Mouse (Mus musculus) G1E (cell line): ENCODE measurements at regions not wholly inside any gene's neighbourhood (a gene's known extent, or its start where the extent isn't known, plus 50 kb on each side); places are given as distances from the start of the nearest gene placed in this dataset.

Source experiments
- ATAC-seq: 2 replicates; pipeline ENCODE4 v1.8.0; 2016; ENCODE audit warnings: mild to moderate bottlenecking; ENCODE audit not compliant: insufficient number of reproducible peaks, poor library complexity, low FRiP score, severe bottlenecking; ENCODE audit errors: extremely low read depth
- DNase-seq: peaks from one replicate; pipeline ENCODE4 v3.0.0; 2012; ENCODE audit warnings: low spot score
- H3K27me3 ChIP-seq: 2 replicates; pipeline ENCODE4 v1.6.1; 2012; ENCODE audit warnings: mild to moderate bottlenecking, low read length, inconsistent platforms; ENCODE audit not compliant: insufficient read depth
- H3K36me3 ChIP-seq: replicated peaks from 2 replicates; pipeline ENCODE3; 2012; ENCODE audit warnings: mild to moderate bottlenecking, inconsistent platforms
- H3K4me1 ChIP-seq: 2 replicates; pipeline ENCODE4 v1.6.1; 2012; ENCODE audit warnings: low read depth, low read length, inconsistent platforms, mixed read lengths; ENCODE audit not compliant: insufficient read depth
- H3K4me3 ChIP-seq: 2 replicates; pipeline ENCODE4 v1.5.1; 2012; ENCODE audit warnings: low read depth, mild to moderate bottlenecking, inconsistent platforms, low read length, moderate library complexity, mixed read lengths
- H3K9me3 ChIP-seq: replicated peaks from 2 replicates; pipeline ENCODE4 v1.6.1; 2012; ENCODE audit warnings: inconsistent platforms
- CTCF ChIP-seq: IDR thresholded peaks from 2 replicates; pipeline ENCODE4 v1.5.1; 2012; ENCODE audit warnings: low read depth, low read length, inconsistent platforms, mixed read lengths
- GATA1 ChIP-seq: IDR thresholded peaks from 2 replicates; pipeline ENCODE4 v1.6.1; 2012; ENCODE audit warnings: borderline replicate concordance, low read length, inconsistent platforms, mixed read lengths
- GATA2 ChIP-seq: IDR thresholded peaks from 2 replicates; pipeline ENCODE4 v1.6.1; 2012; ENCODE audit warnings: low read depth, low read length, inconsistent platforms, borderline replicate concordance
- POLR2AphosphoS5 ChIP-seq: IDR thresholded peaks from 2 replicates; pipeline ENCODE4 v1.6.1; 2012; ENCODE audit warnings: low read depth, low read length, inconsistent platforms; ENCODE audit not compliant: insufficient replicate concordance
- TAL1 ChIP-seq: conservative IDR thresholded peaks from 2 replicates; pipeline ENCODE4 v1.6.1; 2012; ENCODE audit warnings: low read depth, low read length, inconsistent platforms, mixed read lengths

GRCm38 (mm10) chr10:67819534-67819933 is 92.9 kb downstream of the Zfp365 start:
- Histone ChIP-seq H3K4me3 (no peak overlapping the region), H3K4me1 (no peaks in the 10 kb centered on the region), H3K36me3 (no peaks in the 10 kb centered on the region), H3K9me3 (peaks cover 20% of the 10 kb centered on the region), H3K27me3 (no peaks in the 10 kb centered on the region)
- ATAC-seq: no peak
- TF ChIP-seq CTCF: no peak
- no peak for TF ChIP-seq POLR2AphosphoS5
- no peak for DNase-seq

GRCm38 (mm10) chr10:67813901-67814300 is 98.6 kb downstream of the Zfp365 start:
- Histone ChIP-seq H3K9me3 (peaks cover 21% of the 10 kb centered on the region), H3K4me3 (no peak overlapping the region), H3K27me3 (no peaks in the 10 kb centered on the region), H3K36me3 (no peaks in the 10 kb centered on the region), H3K4me1 (no peaks in the 10 kb centered on the region)
- DNase-seq (no peak), ATAC-seq (no peak)
- TF ChIP-seq GATA2 (no peak), TAL1 (no peak), POLR2AphosphoS5 (no peak)

- DNase-seq (no peak), ATAC-seq (no peak)
- peaks cover 59% of the 10 kb centered on the region for H3K9me3 ChIP-seq
- H3K4me3 ChIP-seq: no peak overlapping the region
- TF ChIP-seq GATA1: no peak
- TF ChIP-seq POLR2AphosphoS5: no peak
- no peak for TF ChIP-seq TAL1
- TF ChIP-seq GATA2: no peak
- no peak for TF ChIP-seq CTCF
- no peaks in the 10 kb centered on the region for H3K4me1 ChIP-seq
- no peaks in the 10 kb centered on the region for H3K36me3 ChIP-seq
- H3K27me3 ChIP-seq: no peaks in the 10 kb centered on the region
These were observed 107.3 kb downstream of the Zfp365 start for GRCm38 (mm10) chr10:67805131-67805530.

DNA sequence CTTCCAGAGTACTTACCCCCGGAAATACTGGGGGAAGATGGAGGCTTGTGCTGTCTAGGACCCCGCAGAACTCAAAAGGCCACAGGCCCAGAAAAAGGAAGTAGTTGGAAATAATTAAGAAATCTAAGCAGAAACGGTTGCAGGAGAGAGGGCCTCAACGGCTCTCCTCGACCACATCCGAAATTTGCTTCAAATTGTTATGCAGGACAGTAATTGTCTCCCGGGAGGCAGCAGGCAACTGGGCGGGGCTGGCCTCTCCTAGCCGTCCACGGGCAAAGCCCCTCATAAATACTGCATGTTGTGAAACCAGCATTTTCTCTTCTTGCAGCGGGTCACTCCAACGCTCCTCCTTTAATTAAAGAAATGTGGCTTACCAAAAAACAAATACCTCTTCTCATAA is 107.8 kb downstream of the Zfp365 start:
- ATAC-seq: no peak
- TF ChIP-seq GATA1 (no peak), GATA2 (no peak), CTCF (no peak), POLR2AphosphoS5 (no peak), TAL1 (no peak)
- peaks cover 56% of the 10 kb centered on the region for H3K9me3 ChIP-seq
- no peak for DNase-seq
- H3K4me3 ChIP-seq: no peak overlapping the region
- no peaks in the 10 kb centered on the region for H3K4me1 ChIP-seq
- H3K27me3 ChIP-seq: no peaks in the 10 kb centered on the region
- no peaks in the 10 kb centered on the region for H3K36me3 ChIP-seq

DNA sequence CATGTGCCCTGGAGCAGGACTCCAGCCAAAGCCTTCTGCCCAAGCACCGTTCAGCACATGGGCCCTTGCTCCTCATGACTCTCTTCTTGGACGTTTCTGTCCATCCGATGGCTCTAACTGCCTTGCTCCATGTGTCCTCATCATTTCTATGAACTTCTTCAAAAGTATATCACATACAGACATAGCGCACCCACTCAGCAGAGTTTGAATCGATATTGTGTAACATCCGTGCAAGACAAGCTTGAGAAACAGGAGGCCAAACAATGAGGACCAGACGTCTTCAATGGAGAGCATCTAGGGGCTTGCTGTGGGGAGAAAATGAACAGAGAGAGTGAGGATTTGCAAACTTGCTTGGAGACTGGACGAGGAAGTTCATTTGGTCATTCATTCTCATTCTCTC is 110.3 kb downstream of the Zfp365 start:
- peaks cover 57% of the 10 kb centered on the region for H3K9me3 ChIP-seq
- DNase-seq (no peak), ATAC-seq (no peak)
- H3K4me1 ChIP-seq: no peaks in the 10 kb centered on the region
- no peaks in the 10 kb centered on the region for H3K27me3 ChIP-seq
- no peaks in the 10 kb centered on the region for H3K36me3 ChIP-seq
- TF ChIP-seq GATA1 (no peak), TAL1 (no peak), CTCF (no peak), POLR2AphosphoS5 (no peak), GATA2 (no peak)
- no peak overlapping the region for H3K4me3 ChIP-seq

DNA sequence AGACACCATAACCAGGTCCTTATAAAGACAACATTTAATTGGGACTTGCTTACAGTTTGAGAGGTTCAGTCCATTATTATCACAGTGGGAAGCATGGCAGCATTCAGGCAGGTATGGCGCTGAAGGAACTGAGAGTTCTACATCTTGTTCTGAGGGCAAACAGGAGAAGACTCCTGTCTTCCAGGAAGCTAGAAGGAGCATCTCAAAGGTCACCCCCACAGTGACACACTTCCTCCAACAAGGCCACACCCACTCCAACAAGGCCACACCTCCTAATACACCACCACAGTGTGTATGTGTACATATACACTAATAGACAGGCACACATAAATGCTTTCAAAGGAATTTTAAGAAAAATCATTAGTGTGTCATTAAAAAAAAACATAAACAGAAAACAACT is 110.8 kb downstream of the Zfp365 start:
- peaks cover 56% of the 10 kb centered on the region for H3K9me3 ChIP-seq
- no peak for ATAC-seq
- no peak for DNase-seq
- TF ChIP-seq TAL1 (no peak), POLR2AphosphoS5 (no peak), GATA1 (no peak), CTCF (no peak), GATA2 (no peak)
- H3K27me3 ChIP-seq: no peaks in the 10 kb centered on the region
- no peaks in the 10 kb centered on the region for H3K4me1 ChIP-seq
- no peaks in the 10 kb centered on the region for H3K36me3 ChIP-seq
- no peak overlapping the region for H3K4me3 ChIP-seq

DNA sequence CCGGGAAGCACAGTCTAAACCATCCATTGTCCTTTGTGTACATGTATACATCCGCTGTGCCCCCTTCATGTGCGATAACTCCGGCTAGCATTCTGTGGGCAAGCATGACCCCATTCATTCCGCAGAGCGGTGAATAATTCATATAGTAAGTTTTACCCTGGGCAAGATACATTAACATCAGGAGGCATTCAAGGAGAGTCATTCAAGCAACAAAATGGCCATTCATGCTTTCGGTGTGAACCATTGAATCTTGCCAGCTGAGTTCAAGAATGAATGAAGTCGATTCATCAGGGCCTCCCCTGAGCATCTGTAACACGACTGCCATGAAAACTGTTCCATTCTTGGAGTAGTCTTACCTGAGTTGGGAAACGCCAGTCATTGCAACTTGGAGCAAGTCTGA is 113.5 kb downstream of the Zfp365 start:
- Histone ChIP-seq H3K36me3 (no peaks in the 10 kb centered on the region), H3K9me3 (peaks cover 39% of the 10 kb centered on the region), H3K27me3 (no peaks in the 10 kb centered on the region), H3K4me1 (no peaks in the 10 kb centered on the region), H3K4me3 (no peak overlapping the region)
- ATAC-seq (no peak), DNase-seq (no peak)
- TF ChIP-seq POLR2AphosphoS5 (no peak), TAL1 (no peak), GATA2 (no peak), CTCF (no peak), GATA1 (no peak)
